Mouse (Mus musculus) embryonic facial prominence, embryonic 11.5 days (tissue): ENCODE data around the gene Rpa1. TPM values are rescaled to one million over a fixed set of nuclear protein-coding genes. Genes with fewer than 3 reads are reported as not detected.

Source experiments
- ATAC-seq: fragments of 200-750 bp; cut with Nextera tagmentation; replicated peaks from 2 replicates; pipeline ENCODE4 v1.8.0; 2017; ENCODE audit warnings: low read depth; ENCODE audit not compliant: insufficient number of reproducible peaks, low FRiP score, low TSS enrichment
- DNase-seq: peaks from one replicate; pipeline ENCODE4 v3.0.0-alpha.2; 2015; ENCODE audit warnings: low spot score
- H3K27ac ChIP-seq: fragments of 300-500 bp; sonication (generic); replicated peaks from 2 replicates; pipeline ENCODE4 v1.5.1; 2014; ENCODE audit warnings: mild to moderate bottlenecking, low read depth, low read length, control low read depth
- H3K27me3 ChIP-seq: fragments of 300-500 bp; sonication (generic); 2 replicates; pipeline ENCODE4 v1.6.1; 2014; ENCODE audit warnings: mild to moderate bottlenecking, low read length, moderate library complexity, mixed read lengths; ENCODE audit not compliant: control insufficient read depth, insufficient read depth
- H3K36me3 ChIP-seq: fragments of 300-500 bp; sonication (generic); replicated peaks from 2 replicates; pipeline ENCODE4 v1.6.1; 2014; ENCODE audit warnings: low read depth, mild to moderate bottlenecking, low read length, moderate library complexity, mixed read lengths; ENCODE audit not compliant: control insufficient read depth, insufficient read depth
- H3K4me1 ChIP-seq: fragments of 300-500 bp; sonication (generic); 2 replicates; pipeline ENCODE4 v1.6.1; 2014; ENCODE audit warnings: low read length, mixed read lengths; ENCODE audit not compliant: control insufficient read depth, insufficient read depth
- H3K4me2 ChIP-seq: fragments of 300-500 bp; sonication (generic); 2 replicates; pipeline ENCODE4 v1.6.1; 2014; ENCODE audit warnings: low read depth, mild to moderate bottlenecking, control low read depth, low read length, moderate library complexity
- H3K4me3 ChIP-seq: fragments of 300-500 bp; sonication (generic); 2 replicates; pipeline ENCODE4 v1.5.1; 2014; ENCODE audit warnings: low read depth, low read length, control low read depth
- H3K9ac ChIP-seq: fragments of 300-500 bp; sonication (generic); replicated peaks from 2 replicates; pipeline ENCODE4 v1.6.1; 2014; ENCODE audit warnings: mild to moderate bottlenecking, control low read depth, low read length
- H3K9me3 ChIP-seq: fragments of 300-500 bp; sonication (generic); replicated peaks from 2 replicates; pipeline ENCODE4 v1.6.1; 2016; ENCODE audit warnings: mild to moderate bottlenecking, low read length, inconsistent platforms, mixed read lengths; ENCODE audit not compliant: control insufficient read depth
- WGBS: fragments of 180-500 bp; shearing (Covaris S2); extraction: QIAGEN DNeasy Blood & Tissue Kit; methylation state at CpG from one replicate; pipeline ENCODE4 v1.1.7; 2014; 5-methylcytosine and 5-hydroxymethylcytosine counted together
- microRNA-seq: library from miRNA; unstranded; fragments of <30 nt; microRNA quantifications from one replicate; pipeline ENCODE4, GENCODE M21; 2016; ENCODE audit warnings: borderline number of aligned reads
- polyA plus RNA-seq: library from polyadenylated mRNA; unstranded; fragments of >200 nt; fragmentation: Nextera tagmentation; extraction: Ambion mirVana; gene quantifications from 2 replicates; pipeline ENCODE4 v1.2.1, GENCODE M21; 2014

The Rpa1 gene
- polyA plus RNA-seq, 1 experiment from 2014 or later, result 150 TPM

DNA sequence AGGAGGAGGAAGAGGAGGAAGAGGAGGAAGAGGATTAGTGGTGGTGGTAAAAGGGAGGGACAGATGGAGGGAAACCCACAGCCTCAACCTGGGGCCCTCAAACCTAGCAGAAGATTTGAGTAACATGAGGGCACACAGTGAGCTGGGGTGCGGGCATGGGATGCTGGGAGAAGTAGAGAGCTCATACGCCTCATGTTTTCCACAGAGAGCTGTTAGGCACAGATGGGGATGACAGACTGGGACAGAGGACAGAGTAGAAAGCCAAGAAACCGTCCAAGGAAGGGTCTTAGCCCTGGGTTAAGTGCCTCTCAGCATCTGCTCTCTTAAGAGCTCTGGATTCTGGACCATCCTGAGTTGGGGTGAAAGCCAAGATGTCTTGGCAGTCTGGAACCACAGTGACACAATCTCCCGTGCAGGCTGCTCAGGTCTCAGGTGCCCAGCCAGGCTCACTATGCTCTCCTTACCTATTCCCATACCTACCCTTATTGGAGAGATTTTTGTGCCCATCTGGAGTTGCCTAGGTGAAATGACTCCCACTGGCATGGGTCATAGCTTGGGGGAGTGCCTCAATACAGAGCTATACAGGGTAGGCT is 91.0 kb downstream of the Rpa1 start:
- H3K27me3 ChIP-seq, result no peaks in the 10 kb centered on the region
- no peak for ATAC-seq
- no peaks in the 10 kb centered on the region for H3K4me1 ChIP-seq
- H3K4me3 ChIP-seq, result no peak overlapping the region
- 80% methylated on average over 4 of the region's 4 CpGs for WGBS
- H3K9me3 ChIP-seq, result no peaks in the 10 kb centered on the region
- no peaks in the 10 kb centered on the region for H3K36me3 ChIP-seq
- no peak overlapping the region for H3K4me2 ChIP-seq
- no peak for DNase-seq
- no peak overlapping the region for H3K27ac ChIP-seq
- no peak overlapping the region for H3K9ac ChIP-seq

DNA sequence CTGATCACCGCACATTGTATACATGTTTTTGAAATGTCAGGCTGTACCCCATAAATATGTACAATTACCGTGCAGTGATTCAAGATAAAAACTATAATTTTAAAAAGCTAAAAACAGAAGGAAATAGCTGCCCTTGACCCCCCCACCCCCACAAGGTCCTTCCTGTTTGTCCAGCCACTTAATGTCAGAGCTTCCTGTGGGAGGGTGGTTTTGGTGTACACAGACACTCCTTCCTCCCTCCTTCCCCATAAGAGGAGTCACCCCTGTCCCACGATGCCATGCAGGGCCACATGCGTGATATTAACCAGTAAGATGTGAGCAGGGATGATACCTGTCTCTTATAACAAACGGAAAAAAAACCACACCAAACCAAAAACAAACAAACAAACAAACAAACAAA is 92.8 kb downstream of the Rpa1 start:
- H3K36me3 ChIP-seq, result no peaks in the 10 kb centered on the region
- no peaks in the 10 kb centered on the region for H3K9me3 ChIP-seq
- H3K4me2 ChIP-seq, result no peak overlapping the region
- no peak overlapping the region for H3K9ac ChIP-seq
- no peaks in the 10 kb centered on the region for H3K27me3 ChIP-seq
- 79% methylated on average over 5 of the region's 5 CpGs for WGBS
- no peak overlapping the region for H3K27ac ChIP-seq
- DNase-seq (no peak), ATAC-seq (no peak)
- no peak overlapping the region for H3K4me3 ChIP-seq
- no peaks in the 10 kb centered on the region for H3K4me1 ChIP-seq

DNA sequence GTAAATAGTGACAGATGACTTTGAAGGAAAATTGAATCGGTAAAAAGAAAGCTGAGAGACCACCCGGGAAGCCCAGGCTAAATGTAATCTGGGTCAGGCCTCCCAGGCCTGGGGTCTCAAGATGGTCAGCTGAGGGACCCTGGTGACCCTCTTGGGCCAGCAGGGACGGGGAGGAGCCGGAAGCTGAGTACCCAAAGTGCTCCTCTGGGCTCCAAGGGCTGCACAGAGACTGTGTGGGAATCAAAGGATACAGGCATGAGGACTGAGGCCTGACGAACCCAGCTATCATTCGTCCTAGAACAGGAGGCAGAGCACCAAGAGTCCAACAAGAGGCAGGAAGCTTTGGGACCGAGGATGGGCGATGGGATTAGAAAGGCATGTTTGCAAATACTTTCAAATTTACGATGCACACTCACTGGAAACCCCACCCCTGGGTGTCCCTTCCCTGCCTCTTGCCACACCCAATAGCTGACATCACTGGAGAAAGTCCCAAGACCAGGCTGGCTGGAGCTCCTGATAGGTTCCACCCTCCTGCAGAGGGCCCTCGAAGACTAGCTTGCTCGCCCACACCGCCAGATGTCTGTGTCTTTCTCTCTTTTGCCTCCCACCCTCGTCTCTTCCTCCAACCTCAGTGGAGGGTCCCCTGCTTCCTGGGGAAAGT is 93.7 kb downstream of the Rpa1 start:
- no peak overlapping the region for H3K9ac ChIP-seq
- DNase-seq, result no peak
- no peaks in the 10 kb centered on the region for H3K27me3 ChIP-seq
- H3K4me3 ChIP-seq, result no peak overlapping the region
- no peaks in the 10 kb centered on the region for H3K9me3 ChIP-seq
- no peaks in the 10 kb centered on the region for H3K4me1 ChIP-seq
- ATAC-seq, result no peak
- 61% methylated on average over 13 of the region's 13 CpGs for WGBS
- H3K27ac ChIP-seq, result no peak overlapping the region
- no peak overlapping the region for H3K4me2 ChIP-seq
- H3K36me3 ChIP-seq, result no peaks in the 10 kb centered on the region

DNA sequence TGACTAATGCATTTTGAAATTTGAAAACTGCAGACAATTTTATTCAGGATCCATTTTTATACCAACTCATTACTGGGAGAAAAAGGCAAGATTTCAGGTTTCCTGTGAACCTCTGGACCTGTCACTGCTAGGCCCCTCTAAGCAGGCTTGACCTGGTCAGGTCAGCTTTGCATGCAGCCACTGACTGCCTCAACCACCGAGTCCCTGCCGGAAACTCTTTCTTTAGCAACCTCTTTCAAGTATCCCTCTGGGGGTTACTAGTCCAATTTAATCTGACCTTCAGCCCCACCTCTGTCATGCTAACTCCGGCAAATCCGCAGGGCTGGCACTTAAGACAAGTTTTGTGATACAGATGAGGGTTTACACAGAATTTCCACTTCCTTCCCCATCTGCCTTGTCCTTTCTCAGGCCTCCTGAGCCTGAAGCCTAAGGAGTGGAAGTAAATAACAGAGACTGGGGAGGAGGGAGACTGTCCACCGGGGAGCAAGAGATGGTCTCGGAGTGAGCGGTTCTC is 96.5 kb downstream of the Rpa1 start:
- H3K36me3 ChIP-seq, result no peaks in the 10 kb centered on the region
- no peak overlapping the region for H3K4me3 ChIP-seq
- ATAC-seq (no peak), DNase-seq (no peak)
- H3K9ac ChIP-seq, result no peak overlapping the region
- no peak overlapping the region for H3K27ac ChIP-seq
- H3K9me3 ChIP-seq, result no peaks in the 10 kb centered on the region
- H3K4me1 ChIP-seq, result no peaks in the 10 kb centered on the region
- WGBS, result 23% methylated on average over 7 of the region's 7 CpGs
- H3K4me2 ChIP-seq, result no peak overlapping the region
- H3K27me3 ChIP-seq, result no peaks in the 10 kb centered on the region

DNA sequence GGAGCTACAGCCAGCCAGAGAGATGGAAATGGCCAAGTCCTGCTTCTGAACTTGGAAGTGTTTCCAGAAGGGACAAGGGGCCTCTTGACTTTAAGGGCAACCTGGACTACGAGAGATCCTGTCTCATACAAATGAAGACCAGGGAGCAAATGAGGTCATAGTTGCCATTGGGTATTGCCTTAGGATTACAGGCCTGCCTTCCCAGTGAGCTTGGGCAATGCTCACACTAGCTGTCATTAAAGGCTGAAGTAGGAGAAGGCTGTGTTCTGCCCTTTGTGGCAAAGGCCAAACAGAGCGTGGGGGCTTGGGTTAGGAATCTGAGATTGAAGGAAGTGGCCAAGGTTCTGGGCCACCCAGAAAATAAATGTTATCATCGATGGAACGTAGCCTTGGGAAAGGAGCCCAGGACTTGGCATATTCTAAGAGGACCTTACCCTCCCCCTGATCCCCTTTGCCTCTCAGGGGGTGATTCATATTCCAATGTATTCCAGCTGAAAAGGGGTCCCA is 97.1 kb downstream of the Rpa1 start:
- no peak for DNase-seq
- Histone ChIP-seq H3K27ac (no peak overlapping the region), H3K36me3 (no peaks in the 10 kb centered on the region), H3K9me3 (no peaks in the 10 kb centered on the region), H3K27me3 (no peaks in the 10 kb centered on the region), H3K4me3 (no peak overlapping the region), H3K4me2 (no peak overlapping the region), H3K9ac (no peak overlapping the region), H3K4me1 (no peaks in the 10 kb centered on the region)
- 58% methylated on average over 4 of the region's 4 CpGs for WGBS
- ATAC-seq, result no peak

DNA sequence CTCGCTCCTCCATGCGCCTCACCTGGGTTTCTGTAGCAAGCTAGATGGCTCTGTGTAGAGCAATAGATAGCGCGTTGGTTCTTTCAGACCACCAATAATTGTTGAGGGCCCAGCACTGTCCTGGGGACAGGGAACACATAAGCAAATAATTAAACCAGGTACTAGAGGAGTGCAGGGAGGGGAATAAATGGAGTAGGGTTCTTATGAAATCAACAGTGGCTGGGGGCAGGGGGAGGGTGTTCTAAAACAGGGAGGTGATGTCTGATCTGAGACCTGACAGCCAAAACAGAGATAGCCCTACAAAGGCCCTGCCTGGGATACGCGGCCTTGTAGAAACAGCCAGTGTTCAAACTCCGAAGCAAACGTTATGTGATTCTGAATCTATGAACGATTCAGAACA is 98.5 kb downstream of the Rpa1 start:
- H3K36me3 ChIP-seq, result no peaks in the 10 kb centered on the region
- no peaks in the 10 kb centered on the region for H3K9me3 ChIP-seq
- no peak overlapping the region for H3K27ac ChIP-seq
- no peak overlapping the region for H3K4me2 ChIP-seq
- H3K4me3 ChIP-seq, result no peak overlapping the region
- ATAC-seq (no peak), DNase-seq (no peak)
- no peaks in the 10 kb centered on the region for H3K4me1 ChIP-seq
- no peak overlapping the region for H3K9ac ChIP-seq
- WGBS, result 90% methylated on average over 9 of the region's 9 CpGs
- no peaks in the 10 kb centered on the region for H3K27me3 ChIP-seq

Small RNA genes lying within 50 kb of the gene (microRNA-seq; reads per million reads assigned to microRNA genes)
- gene Gm47300, result not detected

Other genes with a start within 250 kb of the Rpa1 start
- 3.2 and 3.6 TPM in 2 replicates for gene Hic1, start 178.8 kb downstream of the Rpa1 start, polyA plus RNA-seq
- 37.3 and 37.5 TPM in 2 replicates for gene Ovca2, start 169.5 kb downstream of the Rpa1 start, polyA plus RNA-seq
- gene Dph1, start 157.1 kb downstream of the Rpa1 start, polyA plus RNA-seq, result 20.0 and 23.2 TPM in 2 replicates
- gene Rtn4rl1, start 154.5 kb downstream of the Rpa1 start, polyA plus RNA-seq, result 2.0 and 2.6 TPM in 2 replicates
- gene Smyd4, start 109 bp upstream of the Rpa1 start, polyA plus RNA-seq, result 13.2 and 13.6 TPM in 2 replicates
- gene Serpinf1, start 74.4 kb upstream of the Rpa1 start, polyA plus RNA-seq, result 193 and 206 TPM in 2 replicates
- 0.34 TPM in 1 of 2 replicates, not detected in the other for gene Serpinf2, start 91.3 kb upstream of the Rpa1 start, polyA plus RNA-seq
- 2.3 and 4.1 TPM in 2 replicates for gene Wdr81, start 106.4 kb upstream of the Rpa1 start, polyA plus RNA-seq
- gene Tlcd2, start 113.4 kb upstream of the Rpa1 start, polyA plus RNA-seq, result 12.5 and 15.4 TPM in 2 replicates
- 102 and 103 TPM in 2 replicates for gene Prpf8, start 138.5 kb upstream of the Rpa1 start, polyA plus RNA-seq
- gene Rilp, start 161.8 kb upstream of the Rpa1 start, polyA plus RNA-seq, result 0.18 and 0.27 TPM in 2 replicates
- gene Scarf1, start 165.2 kb upstream of the Rpa1 start, polyA plus RNA-seq, result 2.7 and 3.3 TPM in 2 replicates
- 2.6 and 3.2 TPM in 2 replicates for gene Slc43a2, start 183.4 kb upstream of the Rpa1 start, polyA plus RNA-seq
- 83.0 and 84.2 TPM in 2 replicates for gene Pitpna, start 239.8 kb upstream of the Rpa1 start, polyA plus RNA-seq